Mouse (Mus musculus) c-Kit-negative CD71-positive TER-119-positive erythroid progenitor cells, embryonic 14.5 days (primary cell): Measurements from ENCODE around the gene Pde6d.
"Not testable (repeated sequence)": the region's sequence is repeated elsewhere in the genome, so short reads cannot be mapped to it uniquely, and the experiment has no call there.

Experiments
- DNase-seq: peaks from one replicate; pipeline ENCODE4 v3.0.0-alpha.2; 2013; ENCODE audit warnings: low read depth, low spot score

Pde6d gene

GRCm38 (mm10) chr1:86526789-86527598 lies 55.4 kb downstream of the Pde6d start:
- DNase-seq: no peak

- DNase-seq: peak; percentile 88
These were observed 56.2 kb downstream of the Pde6d start, which contains the start of gene Ptma for GRCm38 (mm10) chr1:86526116-86526788. Ptma (plus strand) TSS chr1:86526726.

DNA sequence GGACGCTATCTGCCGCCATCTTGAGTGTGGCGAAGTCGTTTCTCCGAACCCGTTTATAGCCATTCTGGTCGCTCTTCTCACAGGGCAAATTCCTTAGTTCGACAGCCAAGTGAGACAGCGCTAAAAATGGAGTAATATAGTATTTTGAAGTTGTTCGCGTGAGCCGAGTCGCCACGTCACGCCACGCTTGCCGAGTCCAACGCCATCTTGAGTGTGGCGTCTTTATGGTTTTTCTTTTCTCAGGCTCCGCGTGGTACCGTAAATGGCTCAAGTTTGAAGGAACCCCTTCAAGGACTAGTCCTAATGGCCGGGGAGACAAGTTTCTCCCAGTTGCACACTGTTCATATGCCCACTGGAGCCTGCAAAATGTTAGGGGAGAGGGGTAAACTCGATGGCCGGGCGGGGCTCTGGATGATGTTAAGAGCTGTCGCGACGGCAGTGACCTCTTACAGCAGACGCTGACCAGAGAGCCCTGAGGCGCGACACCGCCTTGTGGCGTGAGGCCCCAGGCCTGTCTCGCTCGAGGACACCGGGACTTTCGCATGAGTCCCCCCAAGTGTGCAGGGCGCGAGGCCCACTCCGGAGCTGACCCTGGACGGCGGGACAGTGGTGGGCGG lies 56.8 kb downstream of the Pde6d start:
- peak; percentile 81 for DNase-seq

- peak; percentile 98 for DNase-seq
These were observed 57.6 kb downstream of the Pde6d start for GRCm38 (mm10) chr1:86524619-86525498.

DNA sequence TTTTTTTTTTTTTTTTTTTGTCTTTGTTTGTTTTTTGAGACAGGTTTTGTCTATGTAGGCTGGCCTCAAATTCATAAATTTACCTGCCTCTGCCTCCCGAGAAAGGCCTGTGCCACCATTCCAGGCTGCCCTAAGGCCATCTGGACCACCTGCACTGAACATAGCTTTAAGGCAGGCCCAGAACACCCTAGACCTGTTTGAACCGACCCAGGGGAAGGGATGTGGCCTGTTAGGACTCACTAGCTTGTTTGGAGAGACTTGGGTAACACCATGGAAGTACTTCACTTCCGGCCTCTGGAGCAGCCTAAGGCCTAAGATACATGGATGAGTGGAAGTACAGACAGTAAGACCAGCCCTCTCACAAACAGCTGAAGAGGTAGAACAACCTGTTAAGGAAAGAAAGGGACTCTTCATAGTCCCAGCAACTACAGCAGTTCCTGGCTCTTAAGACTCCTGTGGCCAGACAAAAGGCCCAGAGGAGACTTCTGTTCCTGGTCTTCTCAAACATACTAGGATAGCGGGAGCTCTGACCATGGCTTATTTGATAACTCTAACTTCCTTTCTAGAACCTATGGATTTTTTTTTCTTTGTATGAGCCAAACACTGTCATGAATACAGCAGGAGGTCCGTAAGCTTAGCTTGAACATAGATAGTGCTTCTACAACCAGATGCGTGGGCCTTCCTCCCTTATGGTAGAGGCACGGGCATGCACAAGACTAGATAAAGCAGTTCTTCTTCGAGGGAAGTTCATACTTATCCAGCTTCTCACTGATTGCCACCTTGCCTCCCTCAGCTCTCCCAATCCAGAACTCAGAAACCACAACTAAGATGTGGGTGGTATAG lies 58.4 kb downstream of the Pde6d start:
- no peak for DNase-seq

GRCm38 (mm10) chr1:86522286-86522871 lies 60.0 kb downstream of the Pde6d start:
- no peak for DNase-seq

GRCm38 (mm10) chr1:86520361-86520760 lies 62.1 kb downstream of the Pde6d start:
- no peak for DNase-seq

DNA sequence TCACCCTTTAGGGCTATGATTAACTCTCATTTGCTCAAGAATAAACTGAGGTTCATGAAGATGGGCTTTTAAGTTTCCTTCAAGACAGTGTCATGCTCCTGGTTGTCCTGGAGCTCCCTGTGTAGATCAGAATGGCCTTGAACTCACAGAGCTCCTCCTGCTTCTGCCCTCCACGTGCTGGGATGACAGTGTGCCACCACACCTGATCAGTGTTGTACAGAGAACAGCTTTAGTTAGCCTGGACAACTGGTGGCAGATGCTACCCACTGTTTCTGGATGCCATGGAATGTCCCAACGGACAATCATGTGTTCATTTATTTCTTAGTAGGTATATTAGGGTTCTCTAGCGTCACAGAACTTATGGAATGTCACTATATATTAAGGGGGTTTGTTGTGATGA lies 65.4 kb downstream of the Pde6d start:
- no peak for DNase-seq

- DNase-seq: no peak
These were observed 66.6 kb downstream of the Pde6d start for GRCm38 (mm10) chr1:86515715-86516410.

GRCm38 (mm10) chr1:86513031-86513430 lies 69.4 kb downstream of the Pde6d start:
- DNase-seq: not testable (repeated sequence)

- DNase-seq: no peak
These were observed 70.2 kb downstream of the Pde6d start for GRCm38 (mm10) chr1:86512154-86512720.

GRCm38 (mm10) chr1:86510676-86511441 lies 71.6 kb downstream of the Pde6d start:
- DNase-seq: no peak

DNA sequence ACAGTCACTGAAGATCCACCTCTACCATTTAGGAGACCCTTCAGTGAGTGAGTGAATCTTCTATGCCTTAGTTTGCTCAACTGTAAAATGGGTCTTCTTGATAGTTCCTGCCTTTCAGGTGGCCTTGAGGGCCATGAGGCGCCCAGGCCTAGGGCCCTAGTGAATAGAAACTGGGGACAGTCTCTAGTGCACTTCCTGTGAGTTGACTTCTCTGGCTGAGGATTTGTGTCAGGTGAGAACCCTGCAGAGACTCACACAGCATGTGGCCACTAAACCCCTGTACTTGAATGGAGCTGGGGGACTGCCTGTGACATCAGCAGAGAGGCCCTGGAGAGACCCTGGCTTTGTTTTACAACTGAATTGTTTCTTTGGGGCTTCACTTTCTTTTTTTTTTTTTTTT lies 72.2 kb downstream of the Pde6d start:
- DNase-seq: no peak

GRCm38 (mm10) chr1:86509410-86509809 lies 73.0 kb downstream of the Pde6d start:
- DNase-seq: no peak

DNA sequence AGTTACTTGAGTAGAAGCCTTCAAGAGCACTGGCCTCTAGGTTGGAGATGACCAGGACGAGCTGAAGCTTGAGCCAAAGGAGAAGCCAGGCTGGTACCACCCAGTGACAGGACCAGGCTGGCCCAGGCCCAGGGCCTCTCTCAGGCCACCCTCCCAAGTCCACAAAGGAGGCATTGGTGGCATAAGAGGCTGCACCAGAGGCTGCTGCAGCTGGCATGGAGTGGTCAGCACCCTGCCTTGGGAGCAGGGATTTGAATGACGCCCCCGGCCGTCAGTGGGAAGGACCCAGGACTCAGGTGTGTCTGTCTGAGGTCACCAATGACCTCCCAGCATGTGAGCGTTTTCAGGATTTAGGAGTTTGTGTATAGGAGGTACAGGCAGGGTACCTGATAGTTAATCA lies 74.6 kb downstream of the Pde6d start:
- no peak for DNase-seq

DNA sequence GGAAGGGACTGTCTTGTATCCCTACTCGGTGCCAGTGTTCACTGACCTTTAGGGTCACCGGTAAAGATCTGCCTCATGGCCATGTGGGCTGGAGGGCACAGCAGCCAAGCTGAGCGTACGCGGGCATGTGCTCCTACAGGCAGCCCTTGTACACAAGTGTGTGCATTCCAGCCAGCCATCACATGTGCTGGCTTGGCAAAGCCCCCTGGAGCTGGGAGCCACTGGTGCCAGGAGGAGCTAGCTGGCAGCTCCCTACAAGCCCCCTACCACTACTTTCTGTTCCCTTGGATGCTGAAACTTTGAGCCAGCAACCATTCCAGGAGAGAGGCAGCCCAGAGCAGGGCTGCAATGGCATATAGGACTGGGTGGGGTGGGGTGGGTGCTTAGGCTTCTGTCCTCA lies 76.0 kb downstream of the Pde6d start:
- no peak for DNase-seq

DNA sequence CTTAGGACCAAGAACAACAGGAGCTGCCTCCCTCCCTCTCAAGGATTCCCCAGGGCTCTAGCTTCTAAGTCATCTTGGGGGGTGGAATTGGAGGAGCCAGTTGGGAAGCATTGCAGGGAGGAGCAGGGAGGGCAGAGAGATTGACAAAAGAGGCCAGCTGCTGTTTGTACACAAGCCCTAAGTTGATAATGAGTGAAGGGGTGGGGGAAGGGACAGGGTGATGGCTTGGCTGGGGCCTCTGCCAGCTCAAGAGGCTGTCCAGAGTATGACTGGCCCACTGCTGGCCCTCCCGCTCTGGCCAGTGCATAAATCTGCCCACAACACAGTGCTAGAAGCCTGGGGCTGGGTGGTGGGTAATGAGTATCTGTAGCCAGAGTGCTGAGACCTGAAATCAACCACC lies 77.0 kb downstream of the Pde6d start:
- DNase-seq: no peak

GRCm38 (mm10) chr1:86504697-86505421 lies 77.6 kb downstream of the Pde6d start:
- DNase-seq: no peak
